Mouse (Mus musculus) stomach, postnatal 0 days (tissue): ENCODE measurements around the gene Vps53. TPM values are rescaled to one million over a fixed set of nuclear protein-coding genes. Genes with fewer than 3 reads are reported as not detected.

ENCODE experiments used
- ATAC-seq: fragments of 200-750 bp; cut with Nextera tagmentation; 2 replicates; pipeline ENCODE4 v1.8.0; 2017; ENCODE audit not compliant: low FRiP score, low TSS enrichment
- DNase-seq: peaks from one replicate; pipeline ENCODE4 v3.0.0-alpha.2; 2016; ENCODE audit warnings: low spot score
- H3K27ac ChIP-seq: fragments of 300-500 bp; sonication (generic); replicated peaks from 2 replicates; pipeline ENCODE4 v1.5.1; 2014; ENCODE audit warnings: mild to moderate bottlenecking, control low read depth
- H3K27me3 ChIP-seq: fragments of 300-500 bp; sonication (generic); 2 replicates; pipeline ENCODE4 v1.6.1; 2014; ENCODE audit warnings: low read length; ENCODE audit not compliant: control insufficient read depth, insufficient read depth
- H3K36me3 ChIP-seq: fragments of 300-500 bp; sonication (generic); 2 replicates; pipeline ENCODE4 v1.6.1; 2014; ENCODE audit warnings: low read length, mixed read lengths; ENCODE audit not compliant: control insufficient read depth, insufficient read depth
- H3K4me1 ChIP-seq: fragments of 300-500 bp; sonication (generic); replicated peaks from 2 replicates; pipeline ENCODE4 v1.6.1; 2014; ENCODE audit warnings: antibody characterized with exemption; ENCODE audit not compliant: control insufficient read depth, insufficient read depth
- H3K4me2 ChIP-seq: fragments of 300-500 bp; sonication (generic); replicated peaks from 2 replicates; pipeline ENCODE4 v1.6.1; 2014; ENCODE audit warnings: low read depth, mild to moderate bottlenecking, control low read depth, moderate library complexity
- H3K4me3 ChIP-seq: fragments of 300-500 bp; sonication (generic); 2 replicates; pipeline ENCODE4 v1.5.1; 2014; ENCODE audit warnings: low read depth, low read length, control low read depth
- H3K9ac ChIP-seq: fragments of 300-500 bp; sonication (generic); 2 replicates; pipeline ENCODE4 v1.6.1; 2014; ENCODE audit warnings: mild to moderate bottlenecking, low read length, control low read depth, mixed read lengths
- H3K9me3 ChIP-seq: fragments of 300-500 bp; sonication (generic); 2 replicates; pipeline ENCODE4 v1.6.1; 2016; ENCODE audit warnings: low read length; ENCODE audit not compliant: control insufficient read depth
- CTCF ChIP-seq: IDR thresholded peaks from 2 replicates; pipeline ENCODE4 v1.5.1; 2016; ENCODE audit warnings: antibody characterized with exemption, low read depth, mild to moderate bottlenecking, moderate library complexity
- EP300 ChIP-seq: optimal IDR thresholded peaks from 2 replicates; pipeline ENCODE3; 2016; ENCODE audit warnings: antibody characterized with exemption
- WGBS: fragments of 180-500 bp; shearing (Covaris S2); extraction: QIAGEN DNeasy Blood & Tissue Kit; methylation state at CpG from one replicate; pipeline ENCODE4 v1.1.7; 2014; 5-methylcytosine and 5-hydroxymethylcytosine counted together
- polyA plus RNA-seq: library from polyadenylated mRNA; unstranded; fragments of >200 nt; fragmentation: Nextera tagmentation; extraction: Ambion mirVana; gene quantifications from 2 replicates; pipeline ENCODE4 v1.2.1, GENCODE M21; 2015

Gene Vps53
- polyA plus RNA-seq, 1 experiment from 2014 or later, result 42.9 TPM

GRCm38 (mm10) chr11:75999440-76000155, 179.8 kb downstream of the Vps53 start, which contains the start of gene 1700016K19Rik:
Gene 1700016K19Rik (plus strand): TSS chr11:75999912.
- Histone ChIP-seq H3K4me3 (peak within 1 kb of the TSS; percentile 59), H3K9me3 (no peaks in the 10 kb centered on the region), H3K27ac (no peak within 1 kb of the TSS), H3K4me1 (0 out of 2 replicates have a peak, but pooled peaks cover 2% of the 10 kb centered on the region), H3K27me3 (no peaks in the 10 kb centered on the region), H3K9ac (peak within 1 kb of the TSS; percentile 51; the same call in 1 of the 2 replicates), H3K4me2 (peak within 1 kb of the TSS; percentile 84), H3K36me3 (no peaks in the 10 kb centered on the region)
- peak; percentile 87 for ATAC-seq
- 11% methylated on average over 34 of the region's 36 CpGs for WGBS
- peak; percentile 89 for DNase-seq
- TF ChIP-seq CTCF (peak; percentile 82), EP300 (no peak)

Other genes starting within 250 kb of the Vps53 start
- 11.2 and 11.7 TPM in 2 replicates for gene Rph3al, start 241.2 kb downstream of the Vps53 start, polyA plus RNA-seq
- gene 1700016K19Rik, start 179.7 kb downstream of the Vps53 start, polyA plus RNA-seq, result 3.7 and 4.4 TPM in 2 replicates
- 46.0 and 48.7 TPM in 2 replicates for gene Rflnb, start 151.9 kb downstream of the Vps53 start, polyA plus RNA-seq
- 328 and 372 TPM in 2 replicates for gene Fam57a, start within 50 bp of the Vps53 start, polyA plus RNA-seq
- gene Dbil5, start 38.0 kb upstream of the Vps53 start, polyA plus RNA-seq, result 4.0 and 4.7 TPM in 2 replicates
- 18.5 and 21.9 TPM in 2 replicates for gene Gemin4, start 38.0 kb upstream of the Vps53 start, polyA plus RNA-seq
- 13.4 and 14.7 TPM in 2 replicates for gene Mrm3, start 64.1 kb upstream of the Vps53 start, polyA plus RNA-seq
- gene Glod4, start 64.1 kb upstream of the Vps53 start, polyA plus RNA-seq, result 92.9 and 99.9 TPM in 2 replicates
- 22.4 and 24.0 TPM in 2 replicates for gene Nxn, start 219.5 kb upstream of the Vps53 start, polyA plus RNA-seq
- gene Timm22, start 227.3 kb upstream of the Vps53 start, polyA plus RNA-seq, result 75.7 and 82.1 TPM in 2 replicates